Mouse (Mus musculus) stomach, embryonic 16.5 days (tissue): Measurements from ENCODE around the gene Tmem256. TPM values are rescaled to one million over a fixed set of nuclear protein-coding genes. Genes with fewer than 3 reads are reported as not detected.

Experiments
- ATAC-seq: fragments of 200-750 bp; cut with Nextera tagmentation; 2 replicates; pipeline ENCODE4 v1.8.0; 2017; ENCODE audit warnings: moderate number of reproducible peaks, moderate TSS enrichment; ENCODE audit not compliant: insufficient read depth, low FRiP score
- H3K27ac ChIP-seq: fragments of 300-500 bp; sonication (generic); 2 replicates; pipeline ENCODE4 v1.5.1; 2014; ENCODE audit warnings: low read length
- H3K27me3 ChIP-seq: fragments of 300-500 bp; sonication (generic); 2 replicates; pipeline ENCODE4 v1.6.1; 2014; ENCODE audit warnings: low read length, control low read depth, mixed read lengths; ENCODE audit not compliant: control insufficient read depth, insufficient read depth
- H3K36me3 ChIP-seq: fragments of 300-500 bp; sonication (generic); 2 replicates; pipeline ENCODE4 v1.6.1; 2014; ENCODE audit warnings: low read length; ENCODE audit not compliant: control insufficient read depth, insufficient read depth
- H3K4me1 ChIP-seq: fragments of 300-500 bp; sonication (generic); 2 replicates; pipeline ENCODE4 v1.6.1; 2014; ENCODE audit warnings: low read length, control low read depth, mixed read lengths; ENCODE audit not compliant: control insufficient read depth, insufficient read depth
- H3K4me2 ChIP-seq: fragments of 300-500 bp; sonication (generic); 2 replicates; pipeline ENCODE4 v1.6.1; 2014; ENCODE audit warnings: low read depth, low read length, mixed read lengths
- H3K4me3 ChIP-seq: fragments of 300-500 bp; sonication (generic); replicated peaks from 2 replicates; pipeline ENCODE4 v1.5.1; 2014; ENCODE audit warnings: mild to moderate bottlenecking, low read length
- H3K9ac ChIP-seq: fragments of 300-500 bp; sonication (generic); 2 replicates; pipeline ENCODE4 v1.6.1; 2014; ENCODE audit warnings: low read length
- H3K9me3 ChIP-seq: fragments of 300-500 bp; sonication (generic); replicated peaks from 2 replicates; pipeline ENCODE4 v1.6.1; 2016; ENCODE audit warnings: low read length, control low read depth; ENCODE audit not compliant: control insufficient read depth
- WGBS: fragments of 180-500 bp; shearing (Covaris S2); extraction: QIAGEN DNeasy Blood & Tissue Kit; methylation state at CpG from one replicate; pipeline ENCODE4 v1.1.7; 2014; 5-methylcytosine and 5-hydroxymethylcytosine counted together
- polyA plus RNA-seq: library from polyadenylated mRNA; unstranded; fragments of >200 nt; fragmentation: Nextera tagmentation; extraction: Ambion mirVana; gene quantifications from 2 replicates; pipeline ENCODE4 v1.2.1, GENCODE M21; 2015

The Tmem256 gene
- polyA plus RNA-seq, 1 experiment from 2014 or later: 401 TPM

DNA sequence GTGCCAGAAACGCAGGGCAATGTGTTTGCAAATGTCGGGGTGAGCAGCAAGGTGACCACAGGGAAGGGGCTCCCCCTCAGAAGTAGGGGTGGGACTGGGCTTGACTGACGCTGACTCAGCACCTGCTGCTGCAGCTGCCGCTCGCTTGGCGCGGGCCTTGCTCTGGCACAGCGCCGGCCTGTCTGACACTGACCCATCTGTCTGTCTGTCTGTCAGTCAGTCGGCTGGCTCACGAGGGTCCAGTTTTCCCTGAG is 38.2 kb upstream of the Tmem256 start:
- no peak for ATAC-seq
- Histone ChIP-seq H3K4me3 (peak overlapping the region; percentile 72), H3K36me3 (no peaks in the 10 kb centered on the region), H3K4me1 (peaks cover 58% of the 10 kb centered on the region), H3K9ac (peak overlapping the region; percentile 83), H3K4me2 (peak overlapping the region; percentile 99), H3K9me3 (no peaks in the 10 kb centered on the region), H3K27ac (peak overlapping the region; percentile 47; the same call in 1 of the 2 replicates), H3K27me3 (peaks cover 12% of the 10 kb centered on the region)
- WGBS: 2% methylated on average over 11 of the region's 11 CpGs

DNA sequence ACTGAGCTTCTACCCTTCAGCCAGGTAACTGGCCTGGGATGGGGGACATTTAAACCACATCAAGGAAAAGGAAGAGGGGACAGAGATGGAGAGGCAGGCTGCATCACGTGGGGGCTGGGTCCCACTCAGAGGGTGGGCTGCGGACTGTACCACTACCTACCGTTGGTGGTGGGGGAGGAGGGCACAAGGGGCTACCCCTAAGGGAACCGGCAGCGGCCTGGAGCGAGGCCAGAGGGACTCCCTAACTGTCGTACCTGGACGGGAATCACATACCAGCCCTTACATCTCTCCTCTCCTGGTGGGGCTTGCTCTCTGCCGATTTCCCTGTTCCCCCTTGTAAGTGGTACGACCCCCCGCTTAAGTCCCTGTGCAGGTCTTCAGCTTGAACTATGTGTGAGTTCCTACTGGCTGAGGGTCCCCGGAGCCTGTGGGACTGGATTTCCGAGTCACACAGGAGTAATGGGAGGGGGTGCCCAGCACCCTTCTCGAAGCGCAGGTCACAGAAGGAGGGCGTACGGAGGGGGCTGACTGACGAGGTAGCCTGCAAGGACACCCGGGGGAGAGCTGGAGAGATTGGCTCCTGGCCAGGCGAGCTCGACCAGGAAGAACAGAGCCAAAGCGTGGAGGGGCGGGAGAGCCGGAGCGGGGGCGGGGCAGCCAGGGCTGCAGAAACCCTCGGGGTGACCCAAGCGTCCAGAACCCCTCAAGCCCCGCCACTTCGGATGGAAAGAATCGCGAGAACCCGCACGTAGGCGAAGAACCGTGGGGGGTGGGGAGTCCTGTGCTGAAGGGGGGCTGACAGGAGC is 37.7 kb upstream of the Tmem256 start:
- H3K9ac ChIP-seq: peak overlapping the region; percentile 83
- WGBS: under 1% methylated on average over 35 of the region's 36 CpGs
- ATAC-seq: peak; percentile 22; the same call in 1 of the 2 replicates
- peak overlapping the region; percentile 99 for H3K4me2 ChIP-seq
- H3K36me3 ChIP-seq: no peaks in the 10 kb centered on the region
- H3K4me1 ChIP-seq: peaks cover 58% of the 10 kb centered on the region
- H3K4me3 ChIP-seq: peak overlapping the region; percentile 72
- H3K27me3 ChIP-seq: peaks cover 12% of the 10 kb centered on the region
- peak overlapping the region; percentile 47; the same call in 1 of the 2 replicates for H3K27ac ChIP-seq
- H3K9me3 ChIP-seq: no peaks in the 10 kb centered on the region

DNA sequence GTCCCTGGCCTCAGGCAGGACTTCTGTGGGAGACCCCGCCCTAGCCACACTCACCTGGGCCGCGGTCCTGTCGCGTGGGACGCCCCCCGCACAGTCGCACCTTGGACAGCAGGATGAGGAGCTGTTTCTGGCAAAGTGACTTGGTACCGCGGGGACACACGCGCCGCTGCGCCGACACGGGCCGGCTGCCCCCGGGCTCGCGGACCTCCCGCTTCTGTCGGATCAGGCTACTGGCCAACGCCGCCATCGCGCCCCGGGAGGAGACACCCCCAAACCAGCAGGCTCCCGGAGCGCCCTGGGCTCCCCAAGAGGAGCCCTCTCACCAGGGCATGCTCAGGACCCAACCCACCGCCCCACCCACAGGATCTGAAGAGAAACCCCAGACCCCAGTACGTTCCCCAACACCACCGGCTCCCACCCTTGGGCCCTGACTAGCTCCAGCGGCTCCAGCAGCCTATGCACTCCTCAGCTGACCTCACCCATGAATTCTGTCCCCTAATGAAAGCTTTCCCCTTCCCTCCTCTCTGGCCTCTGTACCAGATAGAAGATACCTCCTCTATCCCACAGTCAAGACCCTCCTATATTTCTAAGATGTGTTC is 36.8 kb upstream of the Tmem256 start, which contains the start of gene Fgf11:
Fgf11 (minus strand) TSS at position 479 of the 599 bp plus-strand sequence.
- Histone ChIP-seq H3K36me3 (no peaks in the 10 kb centered on the region), H3K27me3 (peaks cover 12% of the 10 kb centered on the region), H3K27ac (peak within 1 kb of the TSS; percentile 47; the same call in 1 of the 2 replicates), H3K9me3 (no peaks in the 10 kb centered on the region), H3K4me1 (peaks cover 58% of the 10 kb centered on the region), H3K4me3 (peak within 1 kb of the TSS; percentile 72), H3K9ac (peak within 1 kb of the TSS; percentile 83), H3K4me2 (peak within 1 kb of the TSS; percentile 99)
- no peak for ATAC-seq
- WGBS: under 1% methylated on average over 28 of the region's 33 CpGs

DNA sequence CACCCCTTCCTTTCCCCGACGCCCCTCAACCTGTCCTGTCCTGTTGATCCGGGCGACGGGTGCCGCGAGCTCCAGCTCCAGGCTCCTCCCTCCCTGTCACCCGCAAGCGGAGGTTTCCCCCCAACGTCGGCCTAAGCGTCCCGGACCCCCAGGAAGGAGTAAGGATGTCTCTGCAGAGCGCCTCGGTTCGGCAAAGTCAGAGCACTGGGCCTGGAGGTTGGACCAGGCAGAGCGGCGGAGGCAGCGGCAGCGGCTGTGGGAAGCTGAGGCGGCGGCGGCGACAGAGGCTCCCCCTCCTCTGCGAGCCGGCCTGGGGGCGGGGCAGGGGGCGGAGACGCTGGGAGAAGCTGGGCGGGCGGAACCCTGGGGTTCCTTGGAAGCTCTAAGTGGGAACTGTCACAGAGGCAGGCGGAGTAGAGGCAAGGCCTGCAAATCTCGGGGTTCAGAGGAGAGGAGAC is 35.6 kb upstream of the Tmem256 start:
- H3K27ac ChIP-seq: peak overlapping the region; percentile 38; the same call in 1 of the 2 replicates
- ATAC-seq: peak; percentile 43; the same call in 1 of the 2 replicates

DNA sequence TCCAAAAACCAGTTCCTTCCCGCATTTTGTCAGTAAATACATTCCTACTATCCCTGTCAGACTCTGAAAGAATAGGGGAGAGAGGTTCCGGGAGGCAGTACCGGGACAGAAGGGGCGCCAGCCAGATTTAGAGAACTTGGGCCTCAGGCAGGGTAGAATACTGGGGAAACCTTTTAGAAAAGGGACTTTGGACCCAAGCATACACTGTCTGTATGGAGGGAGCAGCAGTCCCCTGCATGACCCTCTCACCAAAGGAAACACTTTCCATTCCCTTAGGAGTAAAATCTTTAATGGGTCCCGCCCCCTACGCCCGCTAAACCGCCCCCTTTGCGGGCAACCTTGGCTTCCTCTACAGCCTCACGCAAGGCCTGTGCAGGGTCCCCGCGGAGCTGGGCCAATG is 35.0 kb upstream of the Tmem256 start:
- WGBS: 3% methylated on average over 12 of the region's 12 CpGs
- peak overlapping the region; percentile 69; the same call in 1 of the 2 replicates for H3K27ac ChIP-seq
- no peak; the same call in 1 of the 2 replicates for ATAC-seq

More for the DNA sequence above, 35.6 kb upstream of the Tmem256 start:
- no peaks in the 10 kb centered on the region for H3K9me3 ChIP-seq
- H3K4me2 ChIP-seq: peak overlapping the region; percentile 99
- H3K4me1 ChIP-seq: peaks cover 58% of the 10 kb centered on the region
- H3K4me3 ChIP-seq: peak overlapping the region; percentile 72
- H3K36me3 ChIP-seq: no peaks in the 10 kb centered on the region
- under 1% methylated on average over 32 of the region's 33 CpGs for WGBS
- peaks cover 12% of the 10 kb centered on the region for H3K27me3 ChIP-seq
- H3K9ac ChIP-seq: peak overlapping the region; percentile 83

DNA sequence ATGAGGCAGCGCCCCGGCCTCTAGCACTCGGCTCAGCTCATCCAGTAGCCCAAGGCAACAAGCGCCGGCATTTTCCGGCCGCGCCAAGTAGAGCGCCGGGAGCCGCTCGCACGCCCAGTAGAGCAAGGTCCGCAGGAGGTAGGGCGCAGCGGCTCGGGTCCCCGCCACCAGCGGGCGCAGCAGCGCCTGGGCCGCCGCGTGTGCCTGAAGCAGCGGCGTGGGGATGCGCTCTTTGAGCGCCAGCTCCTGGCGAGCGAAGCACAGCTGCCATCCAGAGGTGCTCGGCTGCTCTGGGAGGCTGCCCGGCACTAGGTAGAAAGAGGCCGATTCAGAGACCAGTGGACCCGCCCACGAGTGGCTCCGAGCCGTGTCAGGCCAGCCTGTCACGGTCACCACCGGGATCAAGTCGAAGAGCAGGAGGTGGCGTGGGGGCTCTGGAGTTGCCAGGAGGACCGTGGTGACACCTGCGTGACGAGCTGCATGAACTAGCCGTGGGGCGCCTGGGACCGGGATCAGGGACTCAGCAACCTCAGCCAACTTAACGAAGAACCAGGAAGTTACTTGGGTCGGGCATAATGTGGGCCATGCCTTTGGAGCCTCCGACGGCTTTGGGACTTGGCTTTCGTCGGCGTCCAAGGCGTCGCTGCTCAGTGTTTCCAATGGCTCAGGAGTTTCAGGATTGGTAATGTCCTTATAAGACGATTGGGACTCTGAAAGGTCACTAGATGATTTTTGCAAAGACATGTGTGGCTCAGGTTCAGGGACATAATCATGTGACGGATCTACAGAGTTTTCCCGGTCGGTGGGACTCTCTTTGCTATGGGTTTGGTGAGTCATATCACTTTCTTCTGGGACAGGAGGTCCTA is 34.3 kb upstream of the Tmem256 start:
- Histone ChIP-seq H3K36me3 (no peaks in the 10 kb centered on the region), H3K9ac (peak overlapping the region; percentile 83), H3K4me1 (peaks cover 58% of the 10 kb centered on the region), H3K9me3 (no peaks in the 10 kb centered on the region), H3K27ac (peak overlapping the region; percentile 69), H3K4me2 (peak overlapping the region; percentile 99), H3K27me3 (peaks cover 12% of the 10 kb centered on the region), H3K4me3 (peak overlapping the region; percentile 72)
- ATAC-seq: peak; percentile 69
- WGBS: 2% methylated on average over 60 of the region's 60 CpGs

More for the DNA sequence above, 35.0 kb upstream of the Tmem256 start:
- peaks cover 58% of the 10 kb centered on the region for H3K4me1 ChIP-seq
- peak overlapping the region; percentile 99 for H3K4me2 ChIP-seq
- H3K9me3 ChIP-seq: no peaks in the 10 kb centered on the region
- H3K27me3 ChIP-seq: peaks cover 12% of the 10 kb centered on the region
- H3K4me3 ChIP-seq: peak overlapping the region; percentile 72
- H3K36me3 ChIP-seq: no peaks in the 10 kb centered on the region
- H3K9ac ChIP-seq: peak overlapping the region; percentile 83

DNA sequence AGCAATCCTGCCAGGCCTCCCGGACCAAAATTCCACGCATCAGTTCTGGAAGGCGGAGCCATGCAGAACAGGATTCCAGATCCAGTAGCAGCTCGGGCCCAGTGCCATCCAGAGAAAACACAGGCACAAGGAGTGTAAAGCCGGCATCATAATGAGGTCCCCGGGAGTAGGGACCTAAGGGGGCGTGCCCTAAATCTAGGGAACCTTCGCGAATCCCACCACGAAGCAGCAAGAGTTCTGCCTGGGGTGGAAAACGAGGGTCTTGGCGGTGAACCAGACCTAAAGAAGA is 33.7 kb upstream of the Tmem256 start:
- peaks cover 12% of the 10 kb centered on the region for H3K27me3 ChIP-seq
- no peaks in the 10 kb centered on the region for H3K9me3 ChIP-seq
- peak overlapping the region; percentile 99 for H3K4me2 ChIP-seq
- H3K9ac ChIP-seq: peak overlapping the region; percentile 83
- H3K27ac ChIP-seq: peak overlapping the region; percentile 69
- ATAC-seq: no peak
- H3K4me3 ChIP-seq: peak overlapping the region; percentile 72
- no peaks in the 10 kb centered on the region for H3K36me3 ChIP-seq
- 12% methylated on average over 12 of the region's 12 CpGs for WGBS
- H3K4me1 ChIP-seq: peaks cover 52% of the 10 kb centered on the region

DNA sequence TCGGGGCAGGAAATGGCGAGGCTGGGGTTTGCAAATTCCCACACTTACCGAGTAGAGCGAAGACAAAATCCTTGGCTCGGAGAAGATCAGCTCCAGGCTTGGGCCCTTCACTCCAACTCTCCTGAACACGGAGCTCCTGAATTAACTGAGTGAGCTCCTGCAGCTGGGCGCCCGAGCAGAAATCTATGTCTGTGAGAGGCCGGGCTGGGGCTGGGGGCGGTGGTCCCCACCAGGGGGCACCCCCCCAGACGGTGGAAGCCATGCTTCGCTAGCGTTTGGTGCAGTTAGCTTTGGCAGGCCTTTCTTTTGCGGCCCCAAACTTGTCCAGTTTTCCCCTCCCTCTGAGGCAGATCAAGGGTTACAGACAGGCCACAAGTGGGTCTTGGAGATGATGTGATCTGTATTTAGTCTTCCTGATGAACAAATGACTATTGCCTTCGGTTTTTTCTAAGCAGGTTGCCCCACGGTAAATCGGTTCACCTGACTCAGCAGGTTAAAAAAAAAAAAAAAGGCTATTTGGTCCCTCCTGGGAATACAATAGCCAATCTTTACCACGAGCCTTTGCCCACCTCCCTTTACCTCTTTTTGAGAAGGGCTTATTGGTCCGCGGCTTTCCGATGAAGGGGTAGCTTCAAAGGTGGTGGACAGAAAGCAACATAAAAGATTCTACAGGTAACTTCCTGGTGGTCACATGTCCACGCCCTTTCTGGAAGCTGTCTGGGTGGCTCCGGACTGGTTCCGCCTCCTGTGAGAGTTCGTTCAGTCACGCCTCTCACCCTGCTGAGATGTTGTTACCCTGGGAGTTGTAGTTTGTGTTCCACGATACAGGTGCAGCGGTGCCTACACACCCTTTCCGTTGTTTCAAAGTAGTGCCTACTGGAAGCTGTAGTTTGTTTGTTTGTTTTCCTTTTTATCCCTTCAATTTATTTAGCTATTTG is 33.1 kb upstream of the Tmem256 start, which contains the start of gene Tmem102:
Tmem102 (minus strand) TSS at position 653 of the 938 bp plus-strand sequence.
- H3K36me3 ChIP-seq: no peaks in the 10 kb centered on the region
- peak; percentile 41 for ATAC-seq
- H3K4me2 ChIP-seq: peak within 1 kb of the TSS; percentile 99
- H3K9me3 ChIP-seq: no peaks in the 10 kb centered on the region
- peak within 1 kb of the TSS; percentile 69 for H3K27ac ChIP-seq
- peaks cover 12% of the 10 kb centered on the region for H3K27me3 ChIP-seq
- peak within 1 kb of the TSS; percentile 72 for H3K4me3 ChIP-seq
- H3K9ac ChIP-seq: peak within 1 kb of the TSS; percentile 83
- WGBS: 10% methylated on average over 29 of the region's 29 CpGs
- H3K4me1 ChIP-seq: peaks cover 46% of the 10 kb centered on the region
